Mouse (Mus musculus) liver, embryonic 16.5 days (tissue): ENCODE measurements around the gene Egf. TPM values are rescaled to one million over a fixed set of nuclear protein-coding genes. Genes with fewer than 3 reads are reported as not detected.

ENCODE experiments used
- ATAC-seq: fragments of 200-750 bp; cut with Nextera tagmentation; 2 replicates; pipeline ENCODE4 v1.8.0; 2017; ENCODE audit warnings: low read depth, mild to moderate bottlenecking, moderate number of reproducible peaks, moderate library complexity
- H3K27ac ChIP-seq: fragments of 300-500 bp; sonication (generic); 2 replicates; pipeline ENCODE4 v1.5.1; 2014; ENCODE audit warnings: mild to moderate bottlenecking, low read length
- H3K27me3 ChIP-seq: fragments of 300-500 bp; sonication (generic); 2 replicates; pipeline ENCODE4 v1.6.1; 2014; ENCODE audit warnings: low read depth, low read length, mixed read lengths; ENCODE audit not compliant: control insufficient read depth, insufficient read depth
- H3K36me3 ChIP-seq: fragments of 300-500 bp; sonication (generic); 2 replicates; pipeline ENCODE4 v1.6.1; 2014; ENCODE audit warnings: mild to moderate bottlenecking; ENCODE audit not compliant: control insufficient read depth, insufficient read depth
- H3K4me1 ChIP-seq: fragments of 300-500 bp; sonication (generic); 2 replicates; pipeline ENCODE4 v1.6.1; 2014; ENCODE audit warnings: low read depth, low read length, mixed read lengths; ENCODE audit not compliant: control insufficient read depth
- H3K4me2 ChIP-seq: fragments of 300-500 bp; sonication (generic); 2 replicates; pipeline ENCODE4 v1.6.1; 2014; ENCODE audit warnings: low read depth, low read length, mixed read lengths
- H3K4me3 ChIP-seq: fragments of 300-500 bp; sonication (generic); 2 replicates; pipeline ENCODE4 v1.5.1; 2014; ENCODE audit warnings: low read depth, mild to moderate bottlenecking, low read length
- H3K9ac ChIP-seq: fragments of 300-500 bp; sonication (generic); 2 replicates; pipeline ENCODE4 v1.6.1; 2014; ENCODE audit warnings: low read depth, low read length
- H3K9me3 ChIP-seq: fragments of 300-500 bp; sonication (generic); replicated peaks from 2 replicates; pipeline ENCODE4 v1.6.1; 2016; ENCODE audit warnings: low read length; ENCODE audit not compliant: control insufficient read depth
- WGBS: fragments of 180-500 bp; shearing (Covaris S2); extraction: QIAGEN DNeasy Blood & Tissue Kit; methylation state at CpG from one replicate; pipeline ENCODE4 v1.1.7; 2014; ENCODE audit not compliant: insufficient replicate concordance; 5-methylcytosine and 5-hydroxymethylcytosine counted together
- polyA plus RNA-seq: library from polyadenylated mRNA; unstranded; fragments of >200 nt; fragmentation: Nextera tagmentation; extraction: Ambion mirVana; gene quantifications from 2 replicates; pipeline ENCODE4 v1.2.1, GENCODE M21; 2015

The Egf gene
- polyA plus RNA-seq, 1 experiment from 2014 or later = 0.28 TPM

DNA sequence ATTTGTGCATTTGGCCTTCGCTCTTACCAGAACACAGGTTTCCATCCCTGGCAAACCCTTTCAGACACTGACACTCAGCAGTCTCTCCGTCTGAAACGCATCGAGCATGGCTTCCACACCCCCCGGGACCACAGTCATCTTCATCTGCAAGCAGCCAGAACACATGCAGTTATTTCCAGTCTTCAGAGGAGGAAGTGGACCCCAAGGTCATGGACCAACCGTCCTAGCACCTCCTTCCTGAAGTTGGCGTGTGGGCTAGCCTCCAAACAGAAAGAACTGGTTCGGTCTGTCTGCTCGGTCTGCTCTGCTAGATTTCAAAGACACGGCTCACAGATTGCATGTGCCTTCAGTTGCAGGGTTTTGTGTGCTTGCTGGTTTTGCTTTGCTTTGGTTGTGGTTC, 57.4 kb downstream of the Egf start:
- no peak overlapping the region for H3K4me3 ChIP-seq
- no peak overlapping the region for H3K27ac ChIP-seq
- 59% methylated on average over 10 of the region's 10 CpGs for WGBS
- no peaks in the 10 kb centered on the region for H3K9me3 ChIP-seq
- H3K4me1 ChIP-seq = no peaks in the 10 kb centered on the region
- no peak for ATAC-seq
- no peaks in the 10 kb centered on the region for H3K27me3 ChIP-seq
- no peak overlapping the region for H3K9ac ChIP-seq
- H3K36me3 ChIP-seq = no peaks in the 10 kb centered on the region
- no peak overlapping the region for H3K4me2 ChIP-seq

DNA sequence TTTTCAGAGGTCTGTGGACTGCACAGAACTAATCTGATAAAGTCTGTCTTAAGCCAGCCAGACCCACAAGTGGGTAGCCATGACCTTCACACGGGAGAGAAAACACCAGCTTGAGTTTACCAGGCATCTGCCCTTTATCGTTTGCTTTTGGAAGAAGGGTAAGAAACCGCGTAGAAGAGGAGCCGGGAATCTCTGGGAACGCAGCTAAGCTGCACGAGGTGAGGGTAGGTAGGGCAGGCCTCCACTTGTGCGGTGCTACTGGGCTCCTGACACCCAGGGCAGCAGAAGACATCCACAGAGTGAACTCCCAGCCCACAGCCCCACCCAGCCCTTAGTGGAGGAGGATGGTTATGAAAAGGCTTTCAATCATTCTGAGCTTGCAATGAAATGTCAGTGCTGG, 59.2 kb downstream of the Egf start:
- no peaks in the 10 kb centered on the region for H3K9me3 ChIP-seq
- H3K27ac ChIP-seq = no peak overlapping the region
- no peak overlapping the region for H3K4me2 ChIP-seq
- H3K4me1 ChIP-seq = no peaks in the 10 kb centered on the region
- no peaks in the 10 kb centered on the region for H3K36me3 ChIP-seq
- no peak overlapping the region for H3K4me3 ChIP-seq
- ATAC-seq = no peak
- H3K27me3 ChIP-seq = no peaks in the 10 kb centered on the region
- no peak overlapping the region for H3K9ac ChIP-seq
- WGBS = 83% methylated on average over 8 of the region's 8 CpGs

- Histone ChIP-seq H3K36me3 (no peaks in the 10 kb centered on the region), H3K4me3 (no peak overlapping the region), H3K4me1 (no peaks in the 10 kb centered on the region), H3K4me2 (no peak overlapping the region), H3K27me3 (no peaks in the 10 kb centered on the region), H3K9ac (no peak overlapping the region), H3K9me3 (no peaks in the 10 kb centered on the region), H3K27ac (no peak overlapping the region)
- 74% methylated on average over 4 of the region's 4 CpGs for WGBS
- ATAC-seq = no peak
These were observed 61.5 kb downstream of the Egf start for GRCm38 (mm10) chr3:129693581-129693980.

- Histone ChIP-seq H3K36me3 (no peaks in the 10 kb centered on the region), H3K27me3 (no peaks in the 10 kb centered on the region), H3K27ac (no peak overlapping the region), H3K9ac (no peak overlapping the region), H3K4me3 (no peak overlapping the region), H3K4me1 (no peaks in the 10 kb centered on the region), H3K4me2 (no peak overlapping the region), H3K9me3 (no peaks in the 10 kb centered on the region)
- ATAC-seq = no peak
- 58% methylated on average over 16 of the region's 16 CpGs for WGBS
These were observed 62.3 kb downstream of the Egf start for GRCm38 (mm10) chr3:129692816-129693215.

DNA sequence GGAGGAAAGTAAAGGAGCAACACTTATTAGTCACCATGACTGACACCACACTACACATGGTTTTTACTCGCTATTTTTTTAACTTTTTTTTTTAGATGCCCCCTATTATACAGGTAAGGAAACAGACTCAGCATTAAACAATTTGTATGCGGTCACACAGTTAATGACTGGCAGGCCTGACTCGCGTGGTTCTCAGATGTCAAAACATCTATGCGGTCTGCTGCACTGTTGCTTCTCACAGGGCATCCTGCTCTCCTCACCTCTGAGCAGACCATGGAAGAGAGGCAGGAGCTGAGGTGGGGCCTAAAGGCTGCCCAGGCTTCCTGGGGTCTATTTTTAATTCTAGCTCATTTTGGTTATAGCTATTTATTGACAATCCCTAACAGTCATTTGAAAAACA, 67.7 kb downstream of the Egf start:
- 56% methylated on average over 5 of the region's 5 CpGs for WGBS

GRCm38 (mm10) chr3:129686698-129687333, 68.3 kb downstream of the Egf start:
- ATAC-seq = no peak
- 51% methylated on average over 8 of the region's 8 CpGs for WGBS

More for the DNA sequence above, 67.7 kb downstream of the Egf start:
- no peaks in the 10 kb centered on the region for H3K36me3 ChIP-seq
- no peak overlapping the region for H3K4me2 ChIP-seq
- H3K4me3 ChIP-seq = no peak overlapping the region
- H3K27me3 ChIP-seq = no peaks in the 10 kb centered on the region
- H3K27ac ChIP-seq = no peak overlapping the region
- no peak for ATAC-seq
- no peaks in the 10 kb centered on the region for H3K9me3 ChIP-seq
- H3K4me1 ChIP-seq = no peaks in the 10 kb centered on the region
- H3K9ac ChIP-seq = no peak overlapping the region

GRCm38 (mm10) chr3:129686196-129686595, 68.9 kb downstream of the Egf start:
- no peaks in the 10 kb centered on the region for H3K36me3 ChIP-seq
- H3K27ac ChIP-seq = no peak overlapping the region
- no peaks in the 10 kb centered on the region for H3K9me3 ChIP-seq
- H3K9ac ChIP-seq = no peak overlapping the region
- H3K4me2 ChIP-seq = no peak overlapping the region
- H3K4me3 ChIP-seq = no peak overlapping the region
- no peaks in the 10 kb centered on the region for H3K4me1 ChIP-seq
- ATAC-seq = no peak
- 80% methylated on average over 12 of the region's 12 CpGs for WGBS
- H3K27me3 ChIP-seq = no peaks in the 10 kb centered on the region

More at GRCm38 (mm10) chr3:129686698-129687333, 68.3 kb downstream of the Egf start:
- H3K4me1 ChIP-seq = no peaks in the 10 kb centered on the region
- H3K27me3 ChIP-seq = no peaks in the 10 kb centered on the region
- H3K36me3 ChIP-seq = no peaks in the 10 kb centered on the region
- H3K9me3 ChIP-seq = no peaks in the 10 kb centered on the region
- no peak overlapping the region for H3K9ac ChIP-seq
- H3K27ac ChIP-seq = no peak overlapping the region
- no peak overlapping the region for H3K4me3 ChIP-seq
- no peak overlapping the region for H3K4me2 ChIP-seq

DNA sequence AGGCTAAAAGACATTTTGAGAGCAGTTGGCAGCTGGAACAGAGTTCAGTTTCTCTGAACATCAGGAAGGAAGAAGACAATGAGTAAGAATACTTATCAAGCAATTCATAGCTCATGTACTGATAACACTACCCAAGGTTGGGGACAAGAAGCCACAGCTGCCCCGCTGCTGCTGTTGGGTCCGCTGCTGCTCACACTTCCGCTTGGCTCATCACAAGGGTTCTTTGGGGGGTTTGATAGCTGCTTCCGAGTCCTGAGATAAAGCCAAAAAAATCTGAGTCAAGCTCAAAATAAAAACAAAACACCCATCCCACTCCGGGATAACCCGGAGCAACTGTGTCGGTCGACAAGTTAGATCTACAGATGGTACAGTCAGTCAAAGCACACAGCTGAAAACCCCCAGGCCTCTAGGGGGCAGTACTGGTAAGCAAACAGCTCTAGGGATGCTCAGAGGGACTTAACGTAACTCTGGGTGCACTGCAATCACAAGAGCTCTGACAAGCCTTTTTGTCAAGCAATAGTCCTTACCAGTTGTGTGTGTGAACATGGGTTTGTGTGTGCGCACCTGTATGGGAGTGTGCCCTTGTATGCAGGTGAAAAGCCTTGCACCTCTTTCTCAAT, 71.9 kb downstream of the Egf start:
- 68% methylated on average over 10 of the region's 10 CpGs for WGBS
- no peak overlapping the region for H3K9ac ChIP-seq
- no peak overlapping the region for H3K4me2 ChIP-seq
- no peaks in the 10 kb centered on the region for H3K9me3 ChIP-seq
- no peaks in the 10 kb centered on the region for H3K27me3 ChIP-seq
- H3K27ac ChIP-seq = no peak overlapping the region
- no peaks in the 10 kb centered on the region for H3K36me3 ChIP-seq
- no peaks in the 10 kb centered on the region for H3K4me1 ChIP-seq
- no peak for ATAC-seq
- H3K4me3 ChIP-seq = no peak overlapping the region

DNA sequence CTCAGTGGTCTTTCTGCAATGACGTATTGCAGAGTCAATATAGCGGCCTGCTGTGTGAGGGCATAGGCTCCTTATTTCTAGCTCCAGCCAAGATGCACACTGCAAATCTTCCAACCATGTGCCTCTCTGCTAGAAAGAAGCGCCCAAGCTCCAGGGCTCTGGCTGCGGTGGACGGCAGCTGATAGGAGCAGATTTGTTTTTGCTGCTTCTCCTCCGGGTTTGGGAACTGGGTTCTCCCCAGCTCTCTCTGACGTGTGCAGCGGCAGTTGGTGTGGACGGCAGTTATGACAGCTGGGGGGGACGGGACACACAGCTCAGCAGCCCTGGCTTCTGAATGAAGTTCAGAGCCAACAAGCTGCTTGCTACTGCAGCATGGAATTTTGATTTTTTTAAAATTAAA, 72.7 kb downstream of the Egf start:
- H3K27me3 ChIP-seq = no peaks in the 10 kb centered on the region

More for the DNA sequence above, 72.7 kb downstream of the Egf start:
- no peak overlapping the region for H3K4me3 ChIP-seq
- H3K9ac ChIP-seq = no peak overlapping the region
- H3K27ac ChIP-seq = no peak overlapping the region
- no peak for ATAC-seq
- no peaks in the 10 kb centered on the region for H3K36me3 ChIP-seq
- WGBS = 65% methylated on average over 10 of the region's 10 CpGs
- no peaks in the 10 kb centered on the region for H3K4me1 ChIP-seq
- H3K4me2 ChIP-seq = no peak overlapping the region
- H3K9me3 ChIP-seq = no peaks in the 10 kb centered on the region
